Mouse (Mus musculus): Measurements from ENCODE around the gene Cebpz.

The Cebpz gene

GRCm38 (mm10) chr17:78916369-78916813 lies 20.5 kb downstream of the Cebpz start, which contains the start of gene Cebpzos:
Cebpzos (plus strand) TSS chr17:78916500.
- TF ChIP-seq GATA4 (IDR thresholded peaks at IDR 0.05; ENCODE audit: insufficient replicate concordance, low read length), result no peak

DNA sequence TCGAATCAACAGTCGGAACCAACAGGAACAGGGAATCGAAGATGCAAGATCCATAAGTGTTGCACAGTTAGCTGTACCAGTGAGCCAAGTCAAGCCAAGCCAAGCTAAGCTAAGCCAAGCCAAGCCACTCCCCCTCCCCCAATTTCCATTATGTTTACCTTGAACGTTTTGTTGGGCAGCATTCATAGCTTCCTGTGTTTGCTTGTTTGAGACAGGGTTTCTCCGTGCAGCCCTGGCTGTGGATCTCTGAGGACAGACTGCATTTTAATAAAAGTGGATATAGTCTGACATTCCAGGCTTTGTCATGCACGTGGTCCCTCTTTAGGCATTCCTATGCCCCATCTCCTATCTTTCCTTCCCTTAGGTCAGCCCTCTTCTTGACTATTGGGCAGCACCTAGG lies 21.1 kb downstream of the Cebpz start:
- no peak for TF ChIP-seq GATA4 (IDR thresholded peaks at IDR 0.05; ENCODE audit: insufficient replicate concordance, low read length)

DNA sequence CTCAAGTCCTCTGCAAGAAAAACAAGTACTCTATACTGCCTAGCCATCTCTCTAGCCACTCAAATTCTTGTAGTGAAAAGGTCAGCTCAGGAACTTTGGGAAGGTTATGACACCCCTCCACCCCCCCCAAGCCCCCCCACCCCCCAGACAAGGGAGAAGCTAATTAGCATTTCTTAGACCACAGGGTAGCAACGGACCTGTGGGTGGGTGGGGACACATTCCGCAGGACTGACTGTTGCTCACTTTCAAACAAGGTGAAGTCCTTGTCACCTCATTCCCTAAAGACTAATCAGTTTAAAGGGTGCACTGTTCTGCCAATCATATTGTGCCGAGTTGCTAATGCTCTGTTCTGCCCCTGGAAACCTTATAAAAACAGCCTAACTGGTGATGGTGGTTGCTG lies 22.9 kb downstream of the Cebpz start:
- TF ChIP-seq GATA4 (IDR thresholded peaks at IDR 0.05; ENCODE audit: insufficient replicate concordance, low read length), result no peak

- TF ChIP-seq GATA4 (IDR thresholded peaks at IDR 0.05; ENCODE audit: insufficient replicate concordance, low read length), result no peak
These were observed 24.0 kb downstream of the Cebpz start for GRCm38 (mm10) chr17:78912861-78913281.

DNA sequence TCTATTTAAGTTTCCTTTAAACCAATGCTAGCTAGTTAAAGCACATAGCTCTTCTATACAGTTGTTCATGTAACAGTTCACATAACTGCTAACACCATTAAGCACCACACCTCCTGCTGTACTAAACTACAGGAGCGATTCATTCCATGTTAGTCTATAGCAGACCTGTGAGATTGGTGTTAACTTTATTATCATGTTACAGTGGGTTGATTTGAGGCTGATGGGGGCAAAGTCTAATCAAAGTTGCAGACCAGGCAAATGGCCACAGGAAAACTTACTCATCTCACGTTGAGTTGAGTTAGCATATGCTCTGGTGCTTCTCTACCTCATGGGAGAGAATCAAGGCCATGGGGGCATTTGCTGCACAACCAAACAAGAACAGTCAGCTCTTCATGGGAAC lies 27.5 kb downstream of the Cebpz start:
- no peak for TF ChIP-seq GATA4 (IDR thresholded peaks at IDR 0.05; ENCODE audit: insufficient replicate concordance, low read length)

- TF ChIP-seq GATA4 (IDR thresholded peaks at IDR 0.05; ENCODE audit: insufficient replicate concordance, low read length), result no peak
These were observed 30.0 kb downstream of the Cebpz start, which contains the start of gene Sult6b1 for GRCm38 (mm10) chr17:78906892-78907291. Sult6b1 (minus strand) TSS chr17:78906992.

- no peak for TF ChIP-seq GATA4 (IDR thresholded peaks at IDR 0.05; ENCODE audit: insufficient replicate concordance, low read length)
These were observed 33.7 kb downstream of the Cebpz start for GRCm38 (mm10) chr17:78903158-78903557.

DNA sequence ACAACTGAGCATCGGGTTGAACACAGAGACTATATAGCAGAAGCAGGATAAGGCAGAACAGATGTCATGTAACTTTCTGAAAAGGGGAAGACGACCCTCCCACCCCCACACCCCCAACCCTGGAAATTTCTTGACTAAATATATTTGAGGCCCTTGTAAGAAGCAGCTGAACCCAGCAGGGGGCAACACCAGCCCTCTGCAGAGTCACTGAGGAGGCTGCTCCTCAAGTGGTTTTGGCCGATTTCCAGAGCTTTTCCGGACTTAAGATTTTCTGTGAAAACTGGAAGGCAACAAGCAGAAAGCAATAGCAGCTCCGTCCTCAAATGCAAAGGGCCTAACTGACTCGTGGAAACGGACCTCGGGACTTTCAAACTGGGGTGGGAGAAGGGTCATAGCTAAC lies 41.5 kb downstream of the Cebpz start:
- no peak for TF ChIP-seq GATA4 (IDR thresholded peaks at IDR 0.05; ENCODE audit: insufficient replicate concordance, low read length)

DNA sequence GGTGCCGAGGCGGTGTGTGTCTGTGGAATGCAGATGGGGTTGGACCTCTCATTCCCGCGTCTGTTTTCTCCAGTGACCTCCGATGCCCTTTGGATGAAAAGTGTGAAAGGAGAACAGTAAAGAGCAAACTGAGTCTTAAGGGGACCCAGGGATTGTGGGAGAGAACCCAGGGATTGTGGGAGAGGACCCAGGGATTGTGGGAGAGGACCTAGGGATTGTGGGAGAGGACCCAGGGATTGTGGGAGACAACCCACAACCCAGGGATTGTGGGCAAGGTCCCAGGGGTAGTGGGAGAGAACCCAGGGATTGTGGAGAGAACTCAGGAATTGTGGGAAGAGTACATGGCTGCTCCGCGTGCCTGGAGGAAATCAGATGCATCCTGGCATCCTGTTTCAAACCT lies 41.9 kb downstream of the Cebpz start:
- no peak for TF ChIP-seq GATA4 (IDR thresholded peaks at IDR 0.05; ENCODE audit: insufficient replicate concordance, low read length)

- no peak for TF ChIP-seq GATA4 (IDR thresholded peaks at IDR 0.05; ENCODE audit: insufficient replicate concordance, low read length)
These were observed 45.8 kb downstream of the Cebpz start for GRCm38 (mm10) chr17:78891020-78891419.

GRCm38 (mm10) chr17:78889184-78889583 lies 47.7 kb downstream of the Cebpz start:
- no peak for TF ChIP-seq GATA4 (IDR thresholded peaks at IDR 0.05; ENCODE audit: insufficient replicate concordance, low read length)

DNA sequence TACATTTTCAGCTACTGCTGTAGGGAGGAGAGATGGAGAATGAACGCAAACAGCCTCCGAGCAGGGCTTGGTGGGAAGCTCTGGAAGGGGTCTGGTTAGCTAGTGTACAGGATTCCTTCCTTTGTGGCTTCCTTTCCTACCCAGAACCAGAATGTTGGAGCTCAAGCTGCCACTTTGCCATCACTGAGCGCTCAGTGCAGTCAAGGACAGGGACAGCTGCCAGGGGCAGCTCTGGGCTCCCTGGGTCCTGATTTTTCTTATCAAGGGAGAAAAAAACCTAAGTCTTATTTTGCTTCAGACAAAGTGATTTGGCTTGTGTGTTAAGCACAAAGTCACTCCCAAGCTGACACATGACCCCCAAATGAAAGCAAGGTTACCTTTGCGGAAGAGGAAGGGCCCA lies 48.3 kb downstream of the Cebpz start:
- no peak for TF ChIP-seq GATA4 (IDR thresholded peaks at IDR 0.05; ENCODE audit: insufficient replicate concordance, low read length)

GRCm38 (mm10) chr17:78885286-78886065 lies 51.4 kb downstream of the Cebpz start:
- TF ChIP-seq GATA4 (IDR thresholded peaks at IDR 0.05; ENCODE audit: insufficient replicate concordance, low read length), result no peak

DNA sequence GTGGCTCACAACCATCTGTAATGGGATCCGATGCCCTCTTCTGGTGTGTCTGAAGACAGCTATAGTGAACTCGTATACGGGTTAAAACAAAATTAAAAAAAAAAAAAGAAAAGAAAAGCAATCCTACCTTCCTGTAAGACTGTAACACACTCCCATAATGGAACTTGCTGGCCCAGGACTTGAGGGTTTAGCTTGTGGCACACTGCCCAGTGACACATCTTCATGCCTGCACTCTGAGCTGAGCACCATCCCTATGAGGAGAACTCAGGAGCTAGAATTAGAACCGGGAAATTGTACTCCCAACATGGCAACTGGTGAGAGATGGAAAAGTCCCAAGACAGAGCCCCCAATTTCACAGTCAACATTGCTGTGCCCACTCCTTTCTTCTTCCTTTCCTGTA lies 53.6 kb downstream of the Cebpz start:
- no peak for TF ChIP-seq GATA4 (IDR thresholded peaks at IDR 0.05; ENCODE audit: insufficient replicate concordance, low read length)

DNA sequence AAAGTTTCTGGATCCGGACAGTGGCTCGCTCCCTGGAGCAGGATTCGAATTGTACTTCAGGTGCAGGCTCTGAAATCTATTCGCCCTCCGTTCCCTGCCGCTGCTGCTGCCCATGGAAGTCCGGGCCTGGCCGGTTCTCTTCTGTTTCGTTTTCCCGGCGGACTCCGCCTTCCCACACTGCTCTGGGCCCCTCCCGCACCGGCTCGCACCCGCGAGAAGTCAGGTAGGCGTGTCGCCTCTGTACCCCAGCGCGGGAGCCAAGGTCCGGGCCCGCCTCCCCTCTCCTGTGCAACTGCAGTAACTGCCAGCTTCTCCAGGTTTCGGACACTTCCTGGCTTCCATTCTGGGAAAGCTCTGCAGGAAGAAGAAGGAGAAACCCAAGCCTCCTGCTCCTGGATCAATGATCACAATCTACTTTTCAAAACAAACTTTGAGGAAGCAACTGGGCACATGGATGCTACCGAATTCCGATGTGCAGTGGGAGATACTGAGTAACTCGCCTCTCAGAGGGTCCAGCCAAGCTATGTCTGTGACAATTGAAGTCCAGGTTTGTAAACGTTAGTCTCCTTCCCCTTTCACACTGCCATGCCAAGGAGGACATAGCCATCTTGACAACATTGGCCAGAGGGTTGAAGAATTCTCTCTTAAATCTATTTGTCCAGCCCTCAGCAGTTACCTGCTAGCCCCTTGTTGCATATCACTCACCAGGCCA lies 54.3 kb downstream of the Cebpz start, which contains the start of gene Eif2ak2:
Gene Eif2ak2, minus strand, starts transcription at position 173 of the 712 bp plus-strand sequence.
- TF ChIP-seq GATA4 (IDR thresholded peaks at IDR 0.05; ENCODE audit: insufficient replicate concordance, low read length), result peak; percentile 27; the same call in 1 of the 2 replicates

DNA sequence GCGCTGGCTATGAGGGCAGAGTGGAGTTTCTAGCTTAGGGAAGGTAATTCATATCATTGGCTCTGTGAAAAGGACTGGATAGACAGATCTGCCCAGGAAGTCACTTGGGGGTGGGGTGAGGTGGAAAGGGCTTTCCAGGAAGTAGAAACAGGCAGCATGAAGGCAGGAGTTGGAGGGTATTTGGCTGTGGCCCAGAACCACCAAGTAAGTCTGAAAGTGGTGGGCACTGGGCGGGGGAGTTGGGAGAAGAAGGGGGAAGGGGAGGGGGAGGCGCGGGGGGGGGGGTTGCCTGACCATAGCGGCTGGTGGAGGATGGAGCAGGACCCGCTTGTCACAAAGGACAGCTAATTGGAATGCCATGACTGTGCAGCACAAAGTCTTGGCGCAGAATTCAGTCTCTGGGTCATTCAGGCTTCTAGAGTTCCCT lies 55.0 kb downstream of the Cebpz start:
- TF ChIP-seq GATA4 (IDR thresholded peaks at IDR 0.05; ENCODE audit: insufficient replicate concordance, low read length), result no peak

Data from liver, adult (tissue).